Mouse (Mus musculus) midbrain, embryonic 12.5 days (tissue): Measurements from ENCODE around the gene Armh3. TPM values are rescaled to one million over a fixed set of nuclear protein-coding genes. Genes with fewer than 3 reads are reported as not detected.

ENCODE experiments used
- polyA plus RNA-seq: library from polyadenylated mRNA; unstranded; fragments of >200 nt; fragmentation: Nextera tagmentation; extraction: Ambion mirVana; gene quantifications from 2 replicates; pipeline ENCODE4 v1.2.1, GENCODE M21; 2016

Gene Armh3
- polyA plus RNA-seq, 1 experiment from 2014 or later: 20.9 TPM

Other genes starting within 250 kb of the Armh3 start
- 7.7 and 8.4 TPM in 2 replicates for gene Npm3, start 248.9 kb downstream of the Armh3 start, polyA plus RNA-seq
- 115 and 123 TPM in 2 replicates for gene Mgea5, start 214.7 kb downstream of the Armh3 start, polyA plus RNA-seq
- gene Kcnip2, start 182.4 kb downstream of the Armh3 start, polyA plus RNA-seq: 1.2 and 1.9 TPM in 2 replicates
- 2.9 and 4.0 TPM in 2 replicates for gene Hps6, start 5.0 kb upstream of the Armh3 start, polyA plus RNA-seq
- gene Pprc1, start 46.4 kb upstream of the Armh3 start, polyA plus RNA-seq: 30.0 and 32.2 TPM in 2 replicates
- gene Ldb1, start 46.7 kb upstream of the Armh3 start, polyA plus RNA-seq: 126 and 134 TPM in 2 replicates
- gene Nolc1, start 77.4 kb upstream of the Armh3 start, polyA plus RNA-seq: 103 and 109 TPM in 2 replicates
- gene Elovl3, start 133.4 kb upstream of the Armh3 start, polyA plus RNA-seq: 0.24 and 0.39 TPM in 2 replicates
- 4.0 and 4.2 TPM in 2 replicates for gene Pitx3, start 149.8 kb upstream of the Armh3 start, polyA plus RNA-seq
- 69.9 and 74.9 TPM in 2 replicates for gene Gbf1, start 154.0 kb upstream of the Armh3 start, polyA plus RNA-seq